Mouse (Mus musculus) heart, adult 18-20 months (tissue): ENCODE results near the gene D130040H23Rik. TPM values are rescaled to one million over a fixed set of nuclear protein-coding genes. Genes with fewer than 3 reads are reported as not detected.
A peak's percentile ranks its signal among the peaks of the same experiment; 100 is the strongest.

Experiments
- DNase-seq, 2 experiments: peaks; one replicate each; pipeline ENCODE4 v3.0.0; 2021 to 2022; ENCODE audit warnings: mixed read lengths in 1 of 2
- long read RNA-seq, 2 experiments: library from polyadenylated mRNA; stranded (forward); transcript quantifications; one replicate each; pipeline ENCODE4 v2.0.0; 2021
- total RNA-seq, 2 experiments: library from RNA; stranded (reverse); gene quantifications; 2 replicates each; pipeline ENCODE4 v1.2.3; 2021

D130040H23Rik gene
- total RNA-seq = 1 to 10 TPM in 1 of 2 experiments, under 1 TPM in 1; 0.74 to 1.2 TPM
- long read RNA-seq, experiment 1 = 0 reads
- long read RNA-seq, experiment 2 = 0 reads

- DNase-seq = peak; percentile 80 to 89
Measured at GRCm38 (mm10) chr8:69270386-69271202, at the start of gene D130040H23Rik. D130040H23Rik (plus strand) TSS chr8:69271080.

DNA sequence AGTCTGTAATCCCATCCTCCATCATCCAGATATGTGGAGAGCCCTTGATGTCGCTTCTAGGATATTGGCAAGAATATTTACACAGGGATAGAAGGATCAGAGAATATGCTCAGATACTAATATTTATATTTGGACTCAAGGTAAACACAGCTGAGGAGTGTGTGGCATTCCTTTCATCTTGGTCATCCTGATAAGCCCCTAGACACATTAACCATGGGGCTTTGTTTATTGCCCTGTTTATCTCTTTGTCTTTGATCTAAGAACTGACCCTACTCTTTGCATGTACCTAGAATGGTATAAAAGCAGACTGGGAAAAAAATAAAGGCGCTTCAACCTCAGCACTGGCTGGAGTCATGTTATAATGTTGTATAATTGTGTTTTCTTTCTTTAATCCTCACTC is 28.3 kb upstream of the D130040H23Rik start:
- DNase-seq = no peak

DNA sequence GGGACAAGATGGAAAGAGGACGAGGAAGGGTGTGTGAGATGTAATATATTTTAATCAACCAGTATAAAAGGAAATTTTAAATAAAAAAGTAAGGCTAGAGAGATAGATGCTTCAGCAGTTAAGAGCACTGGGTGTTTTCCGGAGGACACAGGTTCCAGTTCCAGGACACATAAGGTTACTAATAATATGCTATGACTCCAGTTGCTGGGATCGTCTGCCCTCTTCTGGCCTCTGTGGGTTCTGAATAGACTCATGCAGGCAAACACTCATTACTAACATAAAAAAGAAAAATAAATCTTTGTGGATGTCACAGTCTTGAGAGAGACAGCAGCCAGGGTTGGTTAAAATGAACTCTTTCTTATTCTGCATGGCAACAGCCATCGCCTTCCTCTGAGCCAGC is 2.4 kb upstream of the D130040H23Rik start:
- DNase-seq = peak; percentile 2 to 29

- no peak for DNase-seq
Measured at GRCm38 (mm10) chr8:69271203-69271554, 299 bp downstream of the D130040H23Rik start.

- DNase-seq = no peak
Measured at GRCm38 (mm10) chr8:69272435-69272834, 1.6 kb downstream of the D130040H23Rik start.

DNA sequence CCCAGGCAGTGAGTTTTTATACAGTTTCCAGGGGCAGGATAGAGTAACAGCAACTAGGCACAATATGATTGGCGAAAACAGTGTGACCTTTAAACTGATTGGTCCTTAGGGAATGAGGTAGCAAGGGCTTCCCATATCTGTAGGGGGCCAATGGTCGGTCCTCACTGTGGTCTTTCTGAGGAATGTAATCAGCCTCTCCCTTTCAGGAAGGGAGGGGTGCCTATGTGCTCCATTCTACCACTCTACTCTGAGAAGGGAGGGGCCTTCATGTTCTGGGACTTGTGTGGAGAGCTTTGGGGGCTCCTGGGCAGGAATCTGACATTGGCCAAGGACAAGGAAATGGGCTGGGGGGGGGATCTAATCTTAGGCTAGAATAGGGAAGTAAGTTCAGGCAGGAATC is 53.9 kb downstream of the D130040H23Rik start:
- no peak for DNase-seq

DNA sequence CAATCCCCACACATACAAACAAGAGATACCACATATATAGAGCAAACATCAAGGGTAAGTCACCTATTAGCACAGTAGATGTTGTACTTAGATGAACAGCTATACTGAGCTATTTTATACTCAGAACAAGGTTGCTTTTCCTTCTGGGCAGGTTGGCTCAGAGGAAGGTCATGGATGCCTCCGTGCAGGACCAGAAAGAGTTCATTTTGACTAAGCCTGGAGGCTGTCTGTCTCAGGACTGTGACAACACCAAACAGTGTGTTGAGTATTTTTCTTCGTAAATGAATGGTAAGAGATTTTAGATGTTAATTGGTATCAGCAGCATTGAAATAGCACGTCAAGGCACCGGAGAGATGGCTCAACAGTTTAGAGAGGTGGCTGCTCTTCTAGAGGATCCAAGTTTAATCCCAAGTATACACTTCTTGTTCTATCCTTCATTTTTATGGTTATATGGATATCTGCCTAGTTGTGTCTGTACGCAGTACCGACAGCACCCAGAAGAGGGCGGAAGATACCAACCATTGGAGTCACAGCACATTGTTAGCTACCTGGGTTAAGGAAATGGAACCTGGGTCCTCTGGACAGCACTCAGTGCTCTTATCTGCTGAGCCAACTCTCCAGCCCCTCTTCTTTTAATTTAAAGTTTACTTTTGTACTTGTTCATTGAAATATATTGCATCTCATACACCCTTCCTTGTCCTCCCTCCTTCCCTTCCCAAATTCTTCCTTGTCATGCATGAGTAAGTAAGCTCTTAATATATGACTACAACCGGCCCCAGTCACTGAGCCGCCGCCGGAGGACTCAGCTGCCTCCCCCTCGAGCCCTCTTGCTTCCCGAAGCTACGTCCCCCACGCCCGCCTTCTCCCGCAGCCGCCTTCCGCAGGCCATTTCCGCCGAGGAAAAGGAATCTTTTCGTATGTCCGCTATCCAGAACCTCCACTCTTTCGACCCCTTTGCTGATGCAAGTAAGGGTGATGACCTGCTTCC is 57.7 kb downstream of the D130040H23Rik start:
- DNase-seq = peak; percentile 70 to 94

GRCm38 (mm10) chr8:69329289-69329688 is 58.4 kb downstream of the D130040H23Rik start:
- DNase-seq = peak in 1 of 2 experiments; percentile 1

Other genes starting within 250 kb of the D130040H23Rik start
- 1 to 10 TPM; 9.1 to 9.8 TPM for gene Zfp930, start 62.0 kb upstream of the D130040H23Rik start, total RNA-seq
- under 1 TPM in 1 of 2 experiments, not detected in 1; 0.18 TPM for gene Gm9495, start 182.5 kb downstream of the D130040H23Rik start, total RNA-seq